Mouse (Mus musculus) brain, embryonic 14.5 days (tissue): ENCODE measurements around the gene Zrsr2. TPM values are rescaled to one million over a fixed set of nuclear protein-coding genes. Genes with fewer than 3 reads are reported as not detected.

ENCODE experiments used
- DNase-seq: peaks from one replicate; pipeline ENCODE4 v3.0.0-alpha.2; 2011; ENCODE audit warnings: low read depth
- CTCF ChIP-seq: fragments of 200-500 bp; IDR thresholded peaks from 2 replicates; pipeline ENCODE4 v1.5.1; 2012; ENCODE audit warnings: inconsistent platforms, mild to moderate bottlenecking, moderate library complexity, borderline replicate concordance; ENCODE audit not compliant: insufficient read depth, insufficient read length; ENCODE audit errors: extremely low read depth
- POLR2A ChIP-seq: fragments of 200-500 bp; IDR thresholded peaks from 2 replicates; pipeline ENCODE4 v1.6.1; 2012; ENCODE audit warnings: mild to moderate bottlenecking, inconsistent platforms, borderline replicate concordance; ENCODE audit not compliant: poor library complexity, insufficient read depth, insufficient read length, severe bottlenecking; ENCODE audit errors: extremely low read depth
- polyA plus RNA-seq: library from polyadenylated mRNA; depleted of rRNA; stranded (reverse); fragments of >200 nt; gene quantifications from 2 replicates; pipeline ENCODE4 v1.2.3, GENCODE M21; 2012; rRNA removed

Gene Zrsr2
- polyA plus RNA-seq, 1 experiment = 27.6 TPM

DNA sequence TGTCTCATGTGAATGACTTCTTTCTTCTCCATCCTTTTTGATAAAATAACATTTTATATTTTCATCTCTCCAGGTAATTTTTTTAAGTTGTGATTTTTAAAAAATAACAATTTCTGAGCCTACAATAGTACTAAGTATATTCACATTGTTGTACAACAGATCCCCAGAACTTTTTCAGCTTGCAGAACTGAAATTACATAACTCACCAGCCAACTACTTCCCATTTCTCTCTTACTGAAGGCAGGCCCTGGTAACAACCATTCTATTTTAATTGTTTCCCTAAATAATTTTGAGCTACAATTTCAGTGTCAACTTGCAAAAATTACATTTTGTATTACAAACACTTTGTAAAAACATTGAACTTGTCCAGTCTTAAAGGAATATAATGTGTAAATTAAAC is 28.9 kb downstream of the Zrsr2 start:
- TF ChIP-seq CTCF (no peak), POLR2A (no peak)
- DNase-seq = no peak

DNA sequence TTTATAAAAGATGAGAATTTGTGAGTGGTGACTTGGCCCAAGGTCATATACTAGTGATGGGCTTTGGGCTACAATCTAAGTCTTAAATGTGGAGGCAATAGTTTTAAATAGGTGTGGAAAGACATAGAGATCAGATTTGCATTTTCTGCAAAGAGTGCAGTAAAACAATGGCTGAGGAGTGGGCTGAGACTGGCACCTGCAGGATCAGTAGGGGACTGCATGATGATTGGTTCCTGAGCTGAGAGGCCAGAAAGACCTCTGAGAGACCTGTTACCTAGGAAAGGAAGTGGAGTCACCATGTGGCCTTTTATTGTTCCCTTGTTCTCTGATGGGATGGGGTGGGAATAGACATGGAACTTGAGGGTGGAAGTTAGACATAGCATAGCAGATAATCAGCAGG is 45.7 kb downstream of the Zrsr2 start:
- DNase-seq = peak; percentile 53
- TF ChIP-seq POLR2A (no peak), CTCF (peak; percentile 63; the same call in 1 of the 2 replicates)

DNA sequence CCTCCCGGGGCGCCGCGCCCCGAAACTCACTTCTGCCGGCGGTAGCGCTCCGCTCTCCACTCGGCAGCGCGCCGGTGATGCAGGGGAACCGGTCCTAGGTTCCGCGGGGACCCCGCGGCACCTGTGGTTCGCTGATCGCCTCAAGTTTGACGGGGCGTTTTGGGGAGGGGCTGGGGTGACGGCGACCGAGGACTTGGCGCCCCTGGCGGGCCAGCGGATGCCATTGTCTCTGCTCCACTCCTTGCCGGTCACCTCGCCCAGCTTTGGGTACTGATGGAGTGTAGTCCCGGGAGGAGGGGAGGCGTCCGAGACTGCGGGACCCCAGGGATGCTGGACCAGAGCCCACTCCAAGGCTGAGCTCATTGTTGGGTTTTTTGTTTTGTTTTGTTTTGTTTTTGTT is 49.1 kb downstream of the Zrsr2 start:
- DNase-seq = peak; percentile 66
- TF ChIP-seq CTCF (no peak), POLR2A (no peak)

GRCm38 (mm10) chrX:163908337-163909250 is 49.9 kb downstream of the Zrsr2 start, which contains the start of gene Ap1s2:
TSS of gene Ap1s2 (plus strand) at chrX:163909017.
- DNase-seq = peak; percentile 98
- TF ChIP-seq CTCF (no peak), POLR2A (peak; percentile 87)

- TF ChIP-seq CTCF = no peak
- no peak for TF ChIP-seq POLR2A
- DNase-seq = no peak
These were observed 50.5 kb downstream of the Zrsr2 start for GRCm38 (mm10) chrX:163908003-163908336.

DNA sequence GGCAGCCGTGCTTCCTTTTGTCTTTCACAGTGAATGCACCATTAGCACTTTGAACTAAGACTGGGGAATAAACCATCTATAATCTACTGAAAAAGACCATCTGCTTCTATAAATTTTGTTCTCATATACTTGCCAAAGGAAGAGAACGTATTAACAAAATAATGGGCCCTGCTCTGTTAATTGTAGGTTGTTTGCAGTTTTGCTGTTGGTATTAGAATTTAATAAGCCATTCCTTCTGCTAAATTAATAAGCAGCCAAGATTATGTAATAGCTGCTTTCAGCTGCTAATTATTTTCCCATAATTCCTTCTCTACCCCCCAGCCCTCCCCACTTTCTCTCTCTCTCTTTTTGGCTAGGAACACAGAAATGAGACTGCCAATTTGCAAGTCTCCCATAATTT is 51.6 kb downstream of the Zrsr2 start:
- DNase-seq = peak; percentile 65
- TF ChIP-seq CTCF = no peak
- TF ChIP-seq POLR2A = no peak

- DNase-seq = no peak
- no peak for TF ChIP-seq POLR2A
- no peak for TF ChIP-seq CTCF
These were observed 58.9 kb downstream of the Zrsr2 start for GRCm38 (mm10) chrX:163899431-163900020.

DNA sequence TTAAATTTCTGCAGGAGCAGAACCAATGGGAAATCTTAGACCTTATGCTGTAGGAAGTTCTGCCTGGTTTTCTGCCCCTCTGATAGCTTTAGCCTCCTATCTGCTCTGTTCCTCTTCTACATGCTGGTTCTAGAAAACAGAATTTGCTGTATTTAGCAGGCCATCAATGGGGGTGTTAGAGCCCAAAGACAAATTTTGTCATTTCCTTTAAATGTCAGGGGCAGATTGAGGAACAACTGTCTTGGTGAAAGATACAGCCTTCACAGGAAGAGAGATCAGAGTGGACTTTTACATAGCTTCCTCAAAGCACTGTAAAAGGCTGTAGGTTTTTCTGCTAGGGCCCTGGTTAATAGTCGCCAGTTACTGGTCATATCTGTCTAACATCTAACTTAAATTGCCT is 61.1 kb downstream of the Zrsr2 start:
- no peak for DNase-seq
- no peak for TF ChIP-seq POLR2A
- no peak for TF ChIP-seq CTCF

DNA sequence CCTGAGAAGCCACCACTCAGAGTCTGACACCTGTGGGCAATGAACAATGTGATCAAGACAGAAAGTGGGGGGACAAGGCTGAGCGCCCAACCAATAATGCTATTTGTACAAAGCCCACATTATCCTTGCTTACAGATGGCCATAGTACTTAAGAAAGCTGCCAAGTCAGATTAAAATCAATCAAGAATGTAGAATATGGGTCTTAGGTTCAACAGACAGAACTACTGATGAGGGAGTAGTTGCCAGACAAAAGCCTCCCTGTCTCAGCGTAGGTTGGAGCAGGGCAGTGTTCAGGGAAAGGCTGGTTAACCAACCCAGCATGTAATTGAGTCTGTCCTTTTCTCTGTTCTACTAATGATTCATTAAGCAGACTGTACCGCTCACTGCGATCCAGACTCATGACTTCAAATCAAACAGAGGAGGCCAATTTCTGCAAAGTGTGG is 72.9 kb downstream of the Zrsr2 start:
- TF ChIP-seq CTCF (no peak), POLR2A (no peak)
- DNase-seq = peak; percentile 83

Other genes with a start within 250 kb of the Zrsr2 start
- 2.4 and 2.7 TPM in 2 replicates for gene Rnf138rt1, start 197.3 kb downstream of the Zrsr2 start, polyA plus RNA-seq
- gene Ap1s2, start 49.6 kb downstream of the Zrsr2 start, polyA plus RNA-seq = 39.7 and 47.6 TPM in 2 replicates
- 0.33 and 0.81 TPM in 2 replicates for gene Car5b, start 69.3 kb upstream of the Zrsr2 start, polyA plus RNA-seq
- gene Siah1b, start 117.8 kb upstream of the Zrsr2 start, polyA plus RNA-seq = 21.5 and 28.2 TPM in 2 replicates
- gene Cltrn, start 130.2 kb upstream of the Zrsr2 start, polyA plus RNA-seq = 0.05 and 0.15 TPM in 2 replicates
- 0.19 and 0.26 TPM in 2 replicates for gene Ace2, start 180.7 kb upstream of the Zrsr2 start, polyA plus RNA-seq